Comparison of ENCODE assay signal across 25 mouse cellular contexts in the genomic region with DNA sequence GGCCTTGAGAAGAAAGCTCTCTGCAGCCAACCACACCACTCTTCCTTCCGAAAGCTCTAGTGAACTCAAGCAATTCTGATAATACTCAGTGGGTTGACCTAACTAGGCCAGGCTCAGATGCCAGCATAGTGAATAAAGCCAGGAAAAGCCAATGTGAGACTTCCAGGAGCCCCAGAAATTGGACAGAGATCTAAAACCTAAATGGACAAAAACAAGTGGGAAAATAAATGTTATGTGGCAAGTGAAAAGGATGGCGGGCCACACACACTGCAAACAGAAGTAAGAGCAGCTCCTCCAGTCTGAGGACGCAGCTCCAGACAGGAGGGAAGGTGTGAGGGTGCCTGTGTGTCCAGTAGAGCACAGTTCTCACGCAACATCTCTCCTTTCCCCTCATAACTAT. TPM values are rescaled to one million over a fixed set of nuclear protein-coding genes. Genes with fewer than 3 reads are reported as not detected.
"Had no signal": no experiment of that assay in that cellular context is flagged by ENCODE, and none has a peak within 500 bp of the region (broad histone marks: within the 10 kb centered on the region; RNA-seq: fewer than 3 reads in every experiment).

No protein-coding gene starts in this region.

- ATAC-seq: liver, embryonic 12.5 days had no signal

- H3K36me3 ChIP-seq: kidney, embryonic 15.5 days; limb, embryonic 15.5 days; liver, embryonic 12.5 days; neural tube, embryonic 15.5 days had no signal

- DNase-seq: kidney, postnatal 14 days; layer of hippocampus, postnatal 36 days; lung, embryonic 14.5 days; lung, postnatal 10 days; lung, postnatal 4 days; right cerebral cortex, adult 18-20 months; right cerebral cortex, postnatal 4 days; spleen, adult 18-20 months; thymus, adult 18-20 months; thymus, postnatal 14 days had no signal

- H3K9me3 ChIP-seq: kidney, embryonic 15.5 days; limb, embryonic 15.5 days; liver, embryonic 12.5 days; neural tube, embryonic 15.5 days had no signal

- H3K4me3 ChIP-seq: kidney, embryonic 15.5 days; limb, embryonic 15.5 days; liver, embryonic 12.5 days; myocyte; neural tube, embryonic 15.5 days had no signal

- H3K4me1 ChIP-seq: kidney, embryonic 15.5 days; limb, embryonic 15.5 days; liver, embryonic 12.5 days; neural tube, embryonic 15.5 days had no signal

- H3K4me2 ChIP-seq: kidney, embryonic 15.5 days; limb, embryonic 15.5 days; liver, embryonic 12.5 days; lung, embryonic 14.5 days; midbrain, embryonic 11.5 days; neural tube, embryonic 15.5 days had no signal

- H3K27ac ChIP-seq: kidney, embryonic 15.5 days; limb, embryonic 15.5 days; liver, embryonic 12.5 days; neural tube, embryonic 15.5 days had no signal

- H3K27me3 ChIP-seq: kidney, embryonic 15.5 days; limb, embryonic 15.5 days; liver, embryonic 12.5 days; neural tube, embryonic 15.5 days had no signal

- H3K9ac ChIP-seq: kidney, embryonic 15.5 days; limb, embryonic 15.5 days; liver, embryonic 12.5 days; lung, embryonic 14.5 days; neural tube, embryonic 15.5 days had no signal

RNA-seq across cellular contexts. Expression of a gene that starts 26.7 kb away (rescaled TPM):
- total RNA-seq: layer of hippocampus, adult 8-10 months; layer of hippocampus, postnatal 36 days; left cerebral cortex, adult 8-10 months; left cerebral cortex, postnatal 25 days; megakaryocyte, adult 5-6 weeks had no signal
- polyA plus RNA-seq: kidney, embryonic 15.5 days; large intestine, adult 2 months; limb, embryonic 11.5 days; limb, embryonic 15.5 days; liver, embryonic 12.5 days; liver, embryonic 16.5 days; lung, embryonic 14.5 days; midbrain, embryonic 11.5 days; myocyte; neural tube, embryonic 11.5 days; neural tube, embryonic 15.5 days; stomach, embryonic 14.5 days had no signal
